Mouse (Mus musculus): ENCODE results near the gene Sdk1. TPM values are rescaled to one million over a fixed set of nuclear protein-coding genes. Genes with fewer than 3 reads are reported as not detected.

Gene Sdk1
- polyA plus RNA-seq, 1 experiment from 2014 or later: 1.3 TPM

DNA sequence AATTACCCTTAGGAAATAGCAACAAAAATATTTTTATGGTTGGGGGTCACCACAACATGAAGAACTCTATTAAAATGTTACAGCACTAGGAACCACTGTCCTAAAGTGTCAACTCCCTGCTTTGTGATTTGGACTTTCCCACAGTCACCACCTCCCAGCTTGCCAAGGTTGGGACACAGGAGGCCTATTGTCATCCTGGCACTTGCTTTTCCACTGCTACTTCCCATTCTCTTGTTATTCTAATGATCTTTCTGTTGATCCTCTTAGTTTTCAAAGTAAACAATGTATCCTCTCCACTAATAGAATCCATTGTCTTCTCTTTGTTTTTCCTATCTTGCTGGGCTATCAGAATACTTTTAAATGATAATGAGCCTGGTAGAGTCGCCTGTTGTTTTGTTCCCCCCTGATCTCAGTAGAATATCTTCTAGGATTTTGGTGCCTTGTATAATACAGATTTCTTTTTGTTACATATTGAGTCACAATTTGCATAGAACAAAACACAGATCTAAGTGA lies 746.1 kb downstream of the Sdk1 start:
- no peaks in the 10 kb centered on the region; the same call in 1 of the 2 replicates for H3K4me1 ChIP-seq (replicated peaks; ENCODE audit: control insufficient read depth, insufficient read depth, low read length)
- H3K9ac ChIP-seq (replicated peaks; ENCODE audit: low read depth, low read length): no peak overlapping the region
- no peak overlapping the region for H3K4me3 ChIP-seq (replicated peaks; ENCODE audit: low read length)
- no peak overlapping the region for H3K27ac ChIP-seq (ENCODE audit: low read length)
- no peak for ATAC-seq
- H3K4me2 ChIP-seq (ENCODE audit: low read length): no peak overlapping the region
- H3K36me3 ChIP-seq (ENCODE audit: control insufficient read depth, insufficient read depth): no peaks in the 10 kb centered on the region
- H3K9me3 ChIP-seq (ENCODE audit: control insufficient read depth, low read length): no peaks in the 10 kb centered on the region
- no peaks in the 10 kb centered on the region for H3K27me3 ChIP-seq (replicated peaks; ENCODE audit: control insufficient read depth, insufficient read depth, low read length)
- WGBS: 9% methylated on average over 1 of the region's 1 CpGs

GRCm38 (mm10) chr5:141988685-141989084 lies 747.4 kb downstream of the Sdk1 start:
- H3K9ac ChIP-seq (replicated peaks; ENCODE audit: low read depth, low read length): no peak overlapping the region
- no peaks in the 10 kb centered on the region for H3K36me3 ChIP-seq (ENCODE audit: control insufficient read depth, insufficient read depth)
- H3K4me2 ChIP-seq (ENCODE audit: low read length): no peak overlapping the region
- WGBS: 78% methylated on average over 5 of the region's 5 CpGs
- no peak overlapping the region for H3K4me3 ChIP-seq (replicated peaks; ENCODE audit: low read length)
- H3K27ac ChIP-seq (ENCODE audit: low read length): no peak overlapping the region
- no peak for ATAC-seq
- no peaks in the 10 kb centered on the region for H3K27me3 ChIP-seq (replicated peaks; ENCODE audit: control insufficient read depth, insufficient read depth, low read length)
- no peaks in the 10 kb centered on the region for H3K9me3 ChIP-seq (ENCODE audit: control insufficient read depth, low read length)
- no peaks in the 10 kb centered on the region for H3K4me1 ChIP-seq (replicated peaks; ENCODE audit: control insufficient read depth, insufficient read depth, low read length)

DNA sequence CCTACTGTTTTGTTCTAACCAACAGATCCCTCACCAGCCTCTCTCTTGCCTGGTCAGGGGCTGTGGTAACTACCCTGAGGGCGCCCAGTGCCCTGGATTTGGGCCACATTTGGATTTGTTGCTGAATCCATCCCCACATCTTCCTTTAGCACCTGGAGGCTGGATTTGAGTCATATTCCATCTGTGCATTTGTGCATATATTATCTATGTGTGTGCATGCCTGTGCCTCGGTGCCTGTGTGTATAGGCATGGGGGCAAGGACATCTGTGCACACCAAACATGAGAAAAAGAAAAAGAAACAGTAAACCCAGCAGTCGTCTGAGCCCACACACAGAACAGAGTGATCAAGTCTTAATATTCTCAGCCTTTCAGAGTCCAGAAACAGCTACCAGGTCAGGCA lies 752.9 kb downstream of the Sdk1 start:
- no peaks in the 10 kb centered on the region for H3K36me3 ChIP-seq (ENCODE audit: control insufficient read depth, insufficient read depth)
- H3K27me3 ChIP-seq (replicated peaks; ENCODE audit: control insufficient read depth, insufficient read depth, low read length): no peaks in the 10 kb centered on the region
- no peak overlapping the region for H3K27ac ChIP-seq (ENCODE audit: low read length)
- no peak overlapping the region for H3K9ac ChIP-seq (replicated peaks; ENCODE audit: low read depth, low read length)
- H3K4me3 ChIP-seq (replicated peaks; ENCODE audit: low read length): no peak overlapping the region
- WGBS: 81% methylated on average over 3 of the region's 3 CpGs
- no peaks in the 10 kb centered on the region for H3K9me3 ChIP-seq (ENCODE audit: control insufficient read depth, low read length)
- no peak for ATAC-seq
- no peaks in the 10 kb centered on the region for H3K4me1 ChIP-seq (replicated peaks; ENCODE audit: control insufficient read depth, insufficient read depth, low read length)
- H3K4me2 ChIP-seq (ENCODE audit: low read length): no peak overlapping the region

DNA sequence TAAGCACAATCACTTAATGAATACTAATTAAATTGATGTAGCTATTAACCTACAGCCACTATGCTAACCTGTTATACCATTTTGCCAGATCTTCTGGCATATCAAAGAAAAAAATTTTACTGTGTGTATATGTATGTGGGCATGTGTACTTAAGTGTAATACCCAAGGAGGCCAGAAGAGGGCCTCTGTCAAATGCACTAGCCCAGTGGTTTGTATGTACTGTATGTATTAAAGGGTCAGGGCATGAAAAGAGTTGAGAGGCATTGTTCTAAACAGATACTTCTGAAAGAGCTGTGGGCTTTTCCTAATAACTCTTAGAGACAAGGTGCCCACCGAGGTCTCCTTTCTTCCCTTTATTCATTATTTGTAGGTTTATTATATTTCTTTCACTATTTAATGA lies 759.0 kb downstream of the Sdk1 start:
- H3K9ac ChIP-seq (replicated peaks; ENCODE audit: low read depth, low read length): no peak overlapping the region
- no peaks in the 10 kb centered on the region for H3K4me1 ChIP-seq (replicated peaks; ENCODE audit: control insufficient read depth, insufficient read depth, low read length)
- no peak for ATAC-seq
- no peak overlapping the region for H3K27ac ChIP-seq (ENCODE audit: low read length)
- H3K27me3 ChIP-seq (replicated peaks; ENCODE audit: control insufficient read depth, insufficient read depth, low read length): no peaks in the 10 kb centered on the region
- 88% methylated on average over 1 of the region's 1 CpGs for WGBS
- H3K4me2 ChIP-seq (ENCODE audit: low read length): no peak overlapping the region
- H3K4me3 ChIP-seq (replicated peaks; ENCODE audit: low read length): no peak overlapping the region
- no peaks in the 10 kb centered on the region for H3K36me3 ChIP-seq (ENCODE audit: control insufficient read depth, insufficient read depth)
- no peaks in the 10 kb centered on the region for H3K9me3 ChIP-seq (ENCODE audit: control insufficient read depth, low read length)

GRCm38 (mm10) chr5:142001131-142001530 lies 759.8 kb downstream of the Sdk1 start:
- Histone ChIP-seq H3K4me3 (replicated peaks; ENCODE audit: low read length) (no peak overlapping the region), H3K36me3 (ENCODE audit: control insufficient read depth, insufficient read depth) (no peaks in the 10 kb centered on the region), H3K9ac (replicated peaks; ENCODE audit: low read depth, low read length) (no peak overlapping the region), H3K27me3 (replicated peaks; ENCODE audit: control insufficient read depth, insufficient read depth, low read length) (no peaks in the 10 kb centered on the region), H3K4me1 (replicated peaks; ENCODE audit: control insufficient read depth, insufficient read depth, low read length) (no peaks in the 10 kb centered on the region), H3K27ac (ENCODE audit: low read length) (no peak overlapping the region), H3K4me2 (ENCODE audit: low read length) (no peak overlapping the region), H3K9me3 (ENCODE audit: control insufficient read depth, low read length) (no peaks in the 10 kb centered on the region)
- WGBS: 79% methylated on average over 6 of the region's 6 CpGs
- no peak for ATAC-seq

- no peaks in the 10 kb centered on the region for H3K36me3 ChIP-seq (ENCODE audit: control insufficient read depth, insufficient read depth)
- no peak overlapping the region for H3K9ac ChIP-seq (replicated peaks; ENCODE audit: low read depth, low read length)
- no peaks in the 10 kb centered on the region for H3K4me1 ChIP-seq (replicated peaks; ENCODE audit: control insufficient read depth, insufficient read depth, low read length)
- ATAC-seq: no peak
- H3K9me3 ChIP-seq (ENCODE audit: control insufficient read depth, low read length): no peaks in the 10 kb centered on the region
- no peaks in the 10 kb centered on the region for H3K27me3 ChIP-seq (replicated peaks; ENCODE audit: control insufficient read depth, insufficient read depth, low read length)
- H3K27ac ChIP-seq (ENCODE audit: low read length): no peak overlapping the region
- no peak overlapping the region for H3K4me2 ChIP-seq (ENCODE audit: low read length)
- no peak overlapping the region for H3K4me3 ChIP-seq (replicated peaks; ENCODE audit: low read length)
- 92% methylated on average over 3 of the region's 3 CpGs for WGBS
Observed at GRCm38 (mm10) chr5:142001973-142002372, 760.7 kb downstream of the Sdk1 start.

GRCm38 (mm10) chr5:142010189-142010588 lies 768.9 kb downstream of the Sdk1 start:
- H3K4me3 ChIP-seq (replicated peaks; ENCODE audit: low read length): no peak overlapping the region
- no peaks in the 10 kb centered on the region for H3K36me3 ChIP-seq (ENCODE audit: control insufficient read depth, insufficient read depth)
- H3K27ac ChIP-seq (ENCODE audit: low read length): no peak overlapping the region
- no peaks in the 10 kb centered on the region for H3K27me3 ChIP-seq (replicated peaks; ENCODE audit: control insufficient read depth, insufficient read depth, low read length)
- 0 out of 2 replicates have a peak, but pooled peaks cover 3% of the 10 kb centered on the region for H3K4me1 ChIP-seq (replicated peaks; ENCODE audit: control insufficient read depth, insufficient read depth, low read length)
- no peak overlapping the region for H3K4me2 ChIP-seq (ENCODE audit: low read length)
- ATAC-seq: no peak
- H3K9me3 ChIP-seq (ENCODE audit: control insufficient read depth, low read length): no peaks in the 10 kb centered on the region
- no peak overlapping the region for H3K9ac ChIP-seq (replicated peaks; ENCODE audit: low read depth, low read length)
- 15% methylated on average over 2 of the region's 3 CpGs for WGBS

DNA sequence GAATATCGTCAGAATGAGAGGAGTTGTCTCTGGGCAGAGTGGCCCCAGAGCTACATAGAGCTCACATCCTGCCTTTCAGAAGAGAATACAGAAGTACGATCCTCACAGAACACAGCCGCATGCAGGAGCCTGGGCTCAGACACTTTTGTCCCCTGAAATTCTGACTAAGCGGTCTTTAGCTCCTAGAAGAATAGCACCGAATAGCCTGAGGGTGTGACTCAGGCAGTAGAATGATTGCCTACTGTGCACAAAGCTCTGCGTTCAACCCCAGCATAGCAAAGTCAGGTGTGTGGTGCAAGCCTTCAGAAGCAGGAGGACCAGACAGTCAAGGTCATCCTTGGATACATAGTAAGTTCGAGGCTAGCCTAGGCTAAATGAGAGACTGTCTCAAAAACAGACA lies 775.7 kb downstream of the Sdk1 start:
- Histone ChIP-seq H3K9ac (replicated peaks; ENCODE audit: low read depth, low read length) (no peak overlapping the region), H3K36me3 (ENCODE audit: control insufficient read depth, insufficient read depth) (no peaks in the 10 kb centered on the region), H3K27me3 (replicated peaks; ENCODE audit: control insufficient read depth, insufficient read depth, low read length) (no peaks in the 10 kb centered on the region), H3K4me2 (ENCODE audit: low read length) (no peak overlapping the region), H3K4me1 (replicated peaks; ENCODE audit: control insufficient read depth, insufficient read depth, low read length) (no peaks in the 10 kb centered on the region), H3K27ac (ENCODE audit: low read length) (no peak overlapping the region), H3K4me3 (replicated peaks; ENCODE audit: low read length) (no peak overlapping the region), H3K9me3 (ENCODE audit: control insufficient read depth, low read length) (no peaks in the 10 kb centered on the region)
- no peak for ATAC-seq
- 74% methylated on average over 7 of the region's 7 CpGs for WGBS

GRCm38 (mm10) chr5:142022877-142023580 lies 781.7 kb downstream of the Sdk1 start:
- Histone ChIP-seq H3K4me3 (replicated peaks; ENCODE audit: low read length) (no peak overlapping the region), H3K9me3 (ENCODE audit: control insufficient read depth, low read length) (no peaks in the 10 kb centered on the region), H3K4me2 (ENCODE audit: low read length) (no peak overlapping the region), H3K27me3 (replicated peaks; ENCODE audit: control insufficient read depth, insufficient read depth, low read length) (no peaks in the 10 kb centered on the region), H3K9ac (replicated peaks; ENCODE audit: low read depth, low read length) (no peak overlapping the region), H3K27ac (ENCODE audit: low read length) (no peak overlapping the region), H3K36me3 (ENCODE audit: control insufficient read depth, insufficient read depth) (no peaks in the 10 kb centered on the region), H3K4me1 (replicated peaks; ENCODE audit: control insufficient read depth, insufficient read depth, low read length) (no peaks in the 10 kb centered on the region)
- WGBS: 55% methylated on average over 4 of the region's 4 CpGs
- no peak for ATAC-seq

DNA sequence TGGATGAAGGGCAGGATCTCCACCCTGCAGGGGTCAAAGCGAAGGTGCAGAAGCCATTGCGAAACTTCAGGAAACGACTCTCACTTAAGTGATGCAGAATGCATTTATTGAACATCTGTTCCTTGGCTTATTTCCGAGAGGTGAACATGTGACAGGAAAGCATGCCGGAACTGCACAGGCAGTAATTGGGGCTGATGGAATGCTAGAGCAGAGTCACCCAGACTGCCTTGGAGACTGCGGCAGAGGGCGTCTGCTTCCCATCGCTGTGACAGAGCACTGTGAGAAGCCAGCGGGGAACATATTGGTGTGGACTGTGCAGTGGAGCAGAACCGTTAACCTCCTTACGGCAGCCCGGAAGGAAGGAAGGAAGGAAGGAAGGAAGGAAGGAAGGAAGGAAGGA lies 783.2 kb downstream of the Sdk1 start:
- H3K27ac ChIP-seq (ENCODE audit: low read length): no peak overlapping the region
- no peak overlapping the region for H3K9ac ChIP-seq (replicated peaks; ENCODE audit: low read depth, low read length)
- H3K4me1 ChIP-seq (replicated peaks; ENCODE audit: control insufficient read depth, insufficient read depth, low read length): no peaks in the 10 kb centered on the region
- WGBS: 75% methylated on average over 10 of the region's 12 CpGs
- no peaks in the 10 kb centered on the region for H3K36me3 ChIP-seq (ENCODE audit: control insufficient read depth, insufficient read depth)
- no peak overlapping the region for H3K4me2 ChIP-seq (ENCODE audit: low read length)
- no peak for ATAC-seq
- no peaks in the 10 kb centered on the region for H3K9me3 ChIP-seq (ENCODE audit: control insufficient read depth, low read length)
- H3K27me3 ChIP-seq (replicated peaks; ENCODE audit: control insufficient read depth, insufficient read depth, low read length): no peaks in the 10 kb centered on the region
- no peak overlapping the region for H3K4me3 ChIP-seq (replicated peaks; ENCODE audit: low read length)

Measured in forebrain, embryonic 16.5 days (tissue).